Mouse (Mus musculus) ES-E14 (cell line): Measurements from ENCODE around the gene Gm17571.

ENCODE experiments used
- CHD2 ChIP-seq: IDR thresholded peaks from 2 replicates; pipeline ENCODE4 v1.6.1; 2014; ENCODE audit warnings: mild to moderate bottlenecking, low read depth, low read length, inconsistent platforms
- HCFC1 ChIP-seq: IDR thresholded peaks from 2 replicates; pipeline ENCODE4 v1.6.1; 2012; ENCODE audit warnings: low read length, inconsistent platforms, borderline replicate concordance; ENCODE audit not compliant: insufficient read depth
- MAFK ChIP-seq: IDR thresholded peaks from 2 replicates; pipeline ENCODE4 v1.6.1; 2014; ENCODE audit warnings: mild to moderate bottlenecking, low read depth, low read length, inconsistent platforms; ENCODE audit not compliant: insufficient read depth
- ZC3H11A ChIP-seq: IDR thresholded peaks from 2 replicates; pipeline ENCODE4 v1.6.1; 2012; ENCODE audit warnings: low read depth, mild to moderate bottlenecking, inconsistent platforms, low read length, borderline replicate concordance
- ZNF384 ChIP-seq: IDR thresholded peaks from 2 replicates; pipeline ENCODE4 v1.6.1; 2012; ENCODE audit warnings: low read depth, low read length, inconsistent platforms

GRCm38 (mm10) chr9:13484267-13485240 is 38.0 kb upstream of the Gm17571 start:
- TF ChIP-seq ZC3H11A = no peak
- TF ChIP-seq CHD2 = no peak
- no peak for TF ChIP-seq MAFK
- TF ChIP-seq ZNF384 = no peak
- TF ChIP-seq HCFC1 = no peak
